Mouse (Mus musculus) neural tube, embryonic 14.5 days (tissue): ENCODE data around the gene Trim34a. TPM values are rescaled to one million over a fixed set of nuclear protein-coding genes. Genes with fewer than 3 reads are reported as not detected.
A peak's percentile ranks its signal among the peaks of the same experiment; 100 is the strongest.

Experiments
- ATAC-seq: fragments of 200-750 bp; cut with Nextera tagmentation; 2 replicates; pipeline ENCODE4 v1.8.0; 2017; ENCODE audit warnings: low read depth, mild to moderate bottlenecking, moderate TSS enrichment, moderate library complexity
- H3K27ac ChIP-seq: fragments of 300-500 bp; sonication (generic); 2 replicates; pipeline ENCODE4 v1.5.1; 2014; ENCODE audit warnings: low read depth, mild to moderate bottlenecking, control low read depth, low read length, moderate library complexity, mixed read lengths
- H3K27me3 ChIP-seq: fragments of 300-500 bp; sonication (generic); 2 replicates; pipeline ENCODE4 v1.6.1; 2014; ENCODE audit warnings: low read length; ENCODE audit not compliant: control insufficient read depth, insufficient read depth
- H3K36me3 ChIP-seq: fragments of 300-500 bp; sonication (generic); 2 replicates; pipeline ENCODE4 v1.6.1; 2014; ENCODE audit warnings: low read length, mixed read lengths; ENCODE audit not compliant: control insufficient read depth, insufficient read depth
- H3K4me1 ChIP-seq: fragments of 300-500 bp; sonication (generic); 2 replicates; pipeline ENCODE4 v1.6.1; 2014; ENCODE audit warnings: low read length; ENCODE audit not compliant: control insufficient read depth, insufficient read depth
- H3K4me2 ChIP-seq: fragments of 300-500 bp; sonication (generic); 2 replicates; pipeline ENCODE4 v1.6.1; 2014; ENCODE audit warnings: mild to moderate bottlenecking, low read depth, low read length, control low read depth
- H3K4me3 ChIP-seq: fragments of 300-500 bp; sonication (generic); 2 replicates; pipeline ENCODE4 v1.5.1; 2014; ENCODE audit warnings: low read depth, low read length, control low read depth, mixed read lengths
- H3K9ac ChIP-seq: fragments of 300-500 bp; sonication (generic); replicated peaks from 2 replicates; pipeline ENCODE4 v1.6.1; 2014; ENCODE audit warnings: low read depth, mild to moderate bottlenecking, control low read depth, low read length, mixed read lengths
- H3K9me3 ChIP-seq: fragments of 300-500 bp; sonication (generic); 2 replicates; pipeline ENCODE4 v1.6.1; 2016; ENCODE audit warnings: low read length; ENCODE audit not compliant: control insufficient read depth
- WGBS: fragments of 180-500 bp; shearing (Covaris S2); extraction: QIAGEN DNeasy Blood & Tissue Kit; methylation state at CpG from one replicate; pipeline ENCODE4 v1.1.7; 2014; 5-methylcytosine and 5-hydroxymethylcytosine counted together
- polyA plus RNA-seq: library from polyadenylated mRNA; unstranded; fragments of >200 nt; fragmentation: Nextera tagmentation; extraction: Ambion mirVana; gene quantifications from 2 replicates; pipeline ENCODE4 v1.2.1, GENCODE M21; 2014

The Trim34a gene
- polyA plus RNA-seq = 0.60 and 0.73 TPM in 2 replicates

DNA sequence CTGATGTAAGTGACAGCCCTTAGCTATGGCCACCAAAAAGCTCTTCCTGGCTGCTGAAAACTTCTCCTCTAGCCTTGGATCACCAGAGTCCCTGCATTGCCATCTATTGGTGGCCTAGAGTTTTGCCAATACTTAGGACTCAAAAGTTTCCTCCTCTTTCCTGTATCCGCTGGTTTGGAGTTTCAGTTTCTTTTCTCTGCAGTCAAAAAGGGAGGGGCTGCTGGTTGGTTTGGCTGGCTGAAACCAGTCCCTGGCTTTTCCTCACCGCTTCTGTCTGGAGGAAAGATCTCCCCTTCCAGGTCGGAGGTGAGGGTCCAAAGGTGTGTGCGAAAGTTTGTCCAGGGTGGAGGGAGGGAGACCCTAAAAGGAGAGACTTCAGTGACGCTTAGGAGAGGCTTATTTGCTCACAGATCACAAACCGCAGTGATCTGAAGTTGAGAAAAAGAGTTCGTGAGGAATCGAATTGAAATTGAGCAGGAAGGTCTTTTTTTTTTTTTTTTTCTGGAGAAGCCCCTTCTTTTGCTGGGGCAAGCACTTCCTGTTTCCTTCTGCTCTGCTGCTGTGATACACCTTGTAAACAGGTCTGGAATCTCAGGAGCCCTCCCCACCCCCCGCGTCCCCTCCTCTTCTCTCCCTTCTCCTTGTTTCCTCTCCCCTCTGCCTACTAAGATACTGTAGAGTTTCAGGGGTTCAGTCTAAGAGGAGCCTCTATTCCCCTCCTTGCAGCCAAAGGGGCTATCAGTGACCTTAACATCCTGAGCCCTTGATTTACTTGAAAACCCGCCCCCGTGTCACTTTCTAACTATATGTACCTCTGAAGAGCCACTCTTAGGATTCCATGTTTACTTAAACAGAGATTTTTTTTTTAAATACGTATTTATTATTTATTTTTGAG is at the start of gene Trim34a:
Trim34a (plus strand) TSS at position 171 of the 895 bp plus-strand sequence.
- peak; percentile 44; the same call in 1 of the 2 replicates for ATAC-seq
- H3K9ac ChIP-seq = no peak within 1 kb of the TSS
- peak within 1 kb of the TSS; percentile 33 for H3K4me2 ChIP-seq
- no peaks in the 10 kb centered on the region for H3K4me1 ChIP-seq
- H3K4me3 ChIP-seq = peak within 1 kb of the TSS; percentile 25
- no peak within 1 kb of the TSS for H3K27ac ChIP-seq
- H3K9me3 ChIP-seq = no peaks in the 10 kb centered on the region
- no peaks in the 10 kb centered on the region for H3K36me3 ChIP-seq
- no peaks in the 10 kb centered on the region for H3K27me3 ChIP-seq
- WGBS = 9% methylated on average over 13 of the region's 13 CpGs

DNA sequence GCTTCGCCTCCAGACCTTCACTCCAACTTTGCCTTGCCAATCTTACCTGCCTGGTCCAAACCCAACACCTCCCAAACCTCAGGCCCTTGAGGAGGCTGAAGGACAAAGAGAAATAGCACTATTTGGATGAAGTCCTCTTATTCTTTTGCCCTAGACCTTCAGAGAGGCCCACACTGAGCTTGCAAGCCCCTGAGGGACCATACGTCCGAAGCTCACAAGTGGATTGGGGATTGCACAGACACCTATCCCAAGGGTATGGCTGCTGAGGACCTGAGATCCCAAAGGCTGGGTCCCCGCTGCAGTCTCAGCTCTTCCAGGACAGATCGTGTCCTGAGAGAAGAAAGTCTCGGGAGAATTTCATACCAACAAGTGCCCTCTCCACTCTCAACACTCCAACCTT is 48.4 kb upstream of the Trim34a start, which contains the start of gene Olfr649:
Olfr649 (minus strand) TSS at position 101 of the 400 bp plus-strand sequence.
- H3K9me3 ChIP-seq = no peaks in the 10 kb centered on the region
- no peak within 1 kb of the TSS for H3K4me2 ChIP-seq
- H3K4me3 ChIP-seq = no peak within 1 kb of the TSS
- H3K36me3 ChIP-seq = no peaks in the 10 kb centered on the region
- no peaks in the 10 kb centered on the region for H3K4me1 ChIP-seq
- no peak within 1 kb of the TSS for H3K9ac ChIP-seq
- no peaks in the 10 kb centered on the region for H3K27me3 ChIP-seq
- WGBS = 86% methylated on average over 6 of the region's 6 CpGs
- no peak for ATAC-seq
- H3K27ac ChIP-seq = no peak within 1 kb of the TSS

GRCm38 (mm10) chr7:104199822-104200221 is 44.4 kb upstream of the Trim34a start:
- ATAC-seq = no peak; the same call in 1 of the 2 replicates
- H3K4me1 ChIP-seq = no peaks in the 10 kb centered on the region

GRCm38 (mm10) chr7:104206197-104206596 is 38.1 kb upstream of the Trim34a start:
- Histone ChIP-seq H3K27me3 (no peaks in the 10 kb centered on the region), H3K4me3 (no peak overlapping the region), H3K9ac (no peak overlapping the region), H3K9me3 (no peaks in the 10 kb centered on the region), H3K36me3 (no peaks in the 10 kb centered on the region), H3K27ac (no peak overlapping the region), H3K4me2 (no peak overlapping the region), H3K4me1 (no peaks in the 10 kb centered on the region)
- 92% methylated on average over 7 of the region's 7 CpGs for WGBS
- no peak for ATAC-seq

More at GRCm38 (mm10) chr7:104199822-104200221, 44.4 kb upstream of the Trim34a start:
- Histone ChIP-seq H3K9me3 (no peaks in the 10 kb centered on the region), H3K36me3 (no peaks in the 10 kb centered on the region), H3K4me3 (no peak overlapping the region), H3K9ac (no peak overlapping the region), H3K27me3 (no peaks in the 10 kb centered on the region), H3K4me2 (no peak overlapping the region), H3K27ac (no peak overlapping the region)
- 9% methylated on average over 5 of the region's 5 CpGs for WGBS

GRCm38 (mm10) chr7:104216011-104216535 is 28.2 kb upstream of the Trim34a start:
- H3K36me3 ChIP-seq = no peaks in the 10 kb centered on the region
- no peak overlapping the region for H3K9ac ChIP-seq
- ATAC-seq = no peak
- H3K27me3 ChIP-seq = no peaks in the 10 kb centered on the region
- H3K4me2 ChIP-seq = no peak overlapping the region
- H3K27ac ChIP-seq = no peak overlapping the region
- H3K4me1 ChIP-seq = no peaks in the 10 kb centered on the region
- H3K4me3 ChIP-seq = no peak overlapping the region
- WGBS = 59% methylated on average over 1 of the region's 1 CpGs
- H3K9me3 ChIP-seq = no peaks in the 10 kb centered on the region

DNA sequence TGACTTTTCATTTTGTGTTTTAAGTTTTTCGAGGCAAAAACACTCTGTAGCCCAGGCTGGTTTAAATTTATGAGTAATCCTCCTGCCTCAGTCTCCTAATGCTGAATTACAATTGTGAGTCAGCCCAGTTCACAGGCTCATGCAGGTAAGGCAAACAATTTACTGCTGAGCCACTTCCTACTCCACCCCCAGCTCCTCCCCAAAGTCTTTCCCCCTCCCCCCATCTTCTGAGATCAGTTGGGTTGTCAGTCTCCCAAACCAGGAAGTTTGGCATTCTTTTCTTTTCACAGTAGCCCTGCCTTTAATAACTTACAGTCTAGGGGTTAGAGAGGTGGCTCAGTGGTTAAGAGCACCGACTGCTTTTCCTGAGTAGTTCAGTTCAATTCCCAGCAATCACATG is 26.4 kb upstream of the Trim34a start:
- Histone ChIP-seq H3K36me3 (no peaks in the 10 kb centered on the region), H3K27me3 (no peaks in the 10 kb centered on the region), H3K9me3 (no peaks in the 10 kb centered on the region), H3K4me2 (no peak overlapping the region), H3K4me3 (no peak overlapping the region), H3K27ac (no peak overlapping the region), H3K4me1 (no peaks in the 10 kb centered on the region), H3K9ac (no peak overlapping the region)
- no peak for ATAC-seq
- 87% methylated on average over 2 of the region's 2 CpGs for WGBS

DNA sequence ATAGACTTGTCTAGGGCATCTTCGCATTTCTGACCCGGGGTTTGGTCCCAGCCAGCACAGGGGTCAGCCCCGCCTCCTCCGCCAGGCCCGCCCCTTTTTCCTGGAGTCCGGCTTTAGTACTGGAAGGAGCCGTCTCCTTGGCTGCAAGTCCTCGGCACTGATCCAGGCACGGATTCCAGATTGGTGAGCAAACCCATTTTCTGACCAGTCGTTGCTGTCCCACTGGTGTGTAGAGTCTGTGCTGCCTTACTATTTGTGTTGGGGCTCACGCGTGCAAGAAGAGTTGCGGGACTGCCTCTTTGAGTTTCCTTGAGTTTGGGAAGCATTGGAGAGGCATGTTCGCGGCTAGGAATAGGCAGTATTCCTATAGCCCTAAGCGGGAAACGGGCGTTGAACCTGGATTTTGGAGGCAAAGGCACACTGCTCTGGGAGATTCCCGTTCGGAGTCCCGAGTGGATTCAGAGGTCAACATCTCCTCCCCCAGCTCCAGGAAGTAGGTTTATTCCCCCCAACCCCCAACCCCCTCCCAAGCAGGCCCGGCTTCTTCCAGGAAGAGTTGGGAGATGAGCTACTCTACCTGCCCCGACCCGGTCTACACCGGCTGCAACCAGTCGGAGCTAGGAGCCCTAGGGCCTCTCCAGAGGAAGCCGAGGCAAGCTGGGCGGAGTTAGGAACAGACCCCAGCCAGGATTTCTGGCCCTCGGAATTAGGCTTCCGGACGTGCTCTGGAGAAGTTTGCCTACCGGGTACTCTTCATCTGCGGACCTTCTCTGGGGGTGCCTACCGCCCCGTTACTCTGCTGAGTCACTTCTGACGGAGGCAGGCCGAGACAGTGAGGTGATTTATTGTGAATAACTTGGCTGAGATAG is 25.3 kb upstream of the Trim34a start, which contains the start of gene Trim6:
Trim6 (plus strand) TSS at position 93 of the 869 bp plus-strand sequence.
- Histone ChIP-seq H3K4me3 (peak within 1 kb of the TSS; percentile 2), H3K4me1 (no peaks in the 10 kb centered on the region), H3K9me3 (no peaks in the 10 kb centered on the region), H3K9ac (no peak within 1 kb of the TSS), H3K36me3 (no peaks in the 10 kb centered on the region), H3K27me3 (no peaks in the 10 kb centered on the region), H3K4me2 (peak within 1 kb of the TSS; percentile 37), H3K27ac (no peak within 1 kb of the TSS)
- ATAC-seq = peak; percentile 65; the same call in 1 of the 2 replicates
- WGBS = 2% methylated on average over 37 of the region's 37 CpGs

DNA sequence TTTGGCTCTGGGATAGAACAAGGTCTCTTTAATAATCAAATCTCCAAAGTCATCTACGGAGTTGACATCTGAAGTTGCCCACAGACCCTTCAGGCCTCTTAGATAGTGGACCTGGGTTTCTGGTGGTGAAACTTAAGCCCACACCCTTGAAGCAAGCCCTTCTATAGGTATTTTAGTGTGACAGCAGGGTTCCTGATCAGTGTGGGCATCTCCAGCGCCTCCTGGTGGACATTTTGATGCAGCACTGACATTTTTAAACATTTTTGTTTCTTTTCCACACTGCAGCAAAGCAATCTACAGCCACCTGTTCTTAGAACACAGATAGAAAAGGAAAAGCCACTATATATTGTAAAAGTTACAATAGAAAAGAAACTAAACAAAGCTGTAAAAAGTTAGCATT is 13.1 kb upstream of the Trim34a start:
- Histone ChIP-seq H3K27me3 (no peaks in the 10 kb centered on the region), H3K4me1 (no peaks in the 10 kb centered on the region), H3K36me3 (no peaks in the 10 kb centered on the region), H3K27ac (no peak overlapping the region), H3K9me3 (no peaks in the 10 kb centered on the region), H3K9ac (no peak overlapping the region), H3K4me3 (no peak overlapping the region), H3K4me2 (no peak overlapping the region)
- 37% methylated on average over 2 of the region's 2 CpGs for WGBS
- no peak for ATAC-seq
